Mouse (Mus musculus) embryo, embryonic 11 days (tissue): ENCODE measurements around the gene AB124611.
"Not testable (repeated sequence)": the region's sequence is repeated elsewhere in the genome, so short reads cannot be mapped to it uniquely, and the experiment has no call there.

Source experiments
- DNase-seq: peaks from one replicate; pipeline ENCODE4 v3.0.0-alpha.2; 2015

AB124611 gene

DNA sequence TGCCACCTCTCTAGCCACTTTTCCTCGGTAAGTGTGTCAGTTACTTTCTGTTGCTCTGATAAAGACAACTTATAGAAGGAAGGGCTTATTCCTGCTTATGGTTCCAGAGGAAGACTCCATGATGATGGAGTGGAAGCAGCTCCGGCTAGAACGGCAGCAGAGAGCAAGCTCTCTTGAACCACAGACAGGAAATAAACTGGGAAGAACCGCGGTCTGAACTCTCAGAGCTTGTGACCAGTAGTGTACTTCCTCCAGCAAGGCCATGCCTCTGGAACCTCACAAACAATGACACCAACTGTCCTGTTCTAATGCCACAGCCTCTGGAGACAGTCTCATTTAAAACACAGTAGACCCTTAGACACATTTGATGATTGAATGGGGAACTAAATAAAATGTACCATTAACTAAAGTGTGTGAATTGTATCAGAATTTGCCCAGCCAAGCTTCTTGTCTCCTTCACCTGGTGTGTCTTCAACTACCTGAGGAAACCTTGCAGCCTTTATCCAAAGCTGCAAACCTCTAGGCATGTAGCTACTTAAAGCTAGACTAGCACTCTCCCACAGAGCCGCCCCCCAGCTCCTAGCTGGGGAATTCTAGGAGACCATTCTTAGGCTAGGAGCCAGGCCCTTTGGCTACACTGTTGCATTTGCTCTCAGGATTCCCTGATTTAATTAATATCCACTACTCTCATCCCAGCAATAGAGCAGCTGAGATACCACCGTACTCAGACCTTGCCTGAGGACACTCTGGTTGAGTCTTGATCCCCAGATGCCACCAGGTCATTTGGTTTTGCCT, 637 bp upstream of the AB124611 start:
- DNase-seq = no peak

GRCm38 (mm10) chr9:21526634-21526944, 613 bp downstream of the AB124611 start:
- no peak for DNase-seq

- no peak for DNase-seq
These were observed 1.3 kb downstream of the AB124611 start for GRCm38 (mm10) chr9:21527100-21527801.

GRCm38 (mm10) chr9:21527917-21528324, 1.9 kb downstream of the AB124611 start:
- DNase-seq = no peak

GRCm38 (mm10) chr9:21536501-21536900, 10.5 kb downstream of the AB124611 start:
- no peak for DNase-seq

DNA sequence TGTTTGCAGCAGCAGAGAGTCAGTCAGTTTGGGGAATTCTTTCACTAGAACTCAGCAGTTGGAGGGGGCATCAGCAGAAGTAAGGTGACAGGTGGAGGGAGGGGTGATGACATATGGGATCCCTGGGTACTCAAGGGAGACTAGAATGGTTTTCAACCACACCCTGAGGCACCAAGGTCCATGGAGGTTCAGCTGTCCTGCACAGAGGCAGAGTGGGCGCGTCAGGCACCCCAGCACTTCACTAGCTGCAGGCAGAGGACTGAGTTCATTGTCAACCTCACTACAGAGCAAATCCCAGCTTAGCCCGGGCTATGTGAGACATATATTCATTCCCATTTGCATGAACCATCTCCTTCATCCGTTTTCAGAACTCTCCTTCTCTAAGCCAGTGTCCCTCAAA, 11.0 kb downstream of the AB124611 start:
- no peak for DNase-seq

GRCm38 (mm10) chr9:21539981-21540753, 14.2 kb downstream of the AB124611 start:
- DNase-seq = no peak

- not testable (repeated sequence) for DNase-seq
These were observed 16.0 kb downstream of the AB124611 start for GRCm38 (mm10) chr9:21542001-21542400.

- DNase-seq = peak; percentile 86
These were observed 19.5 kb downstream of the AB124611 start for GRCm38 (mm10) chr9:21545351-21545915.

- DNase-seq = peak; percentile 99
These were observed 20.2 kb downstream of the AB124611 start for GRCm38 (mm10) chr9:21545916-21546788.

- DNase-seq = no peak
These were observed 20.8 kb downstream of the AB124611 start, which contains the start of gene Carm1 for GRCm38 (mm10) chr9:21546789-21547074. Gene Carm1, plus strand, starts transcription at chr9:21546894.

- peak; percentile 79 for DNase-seq
These were observed 21.3 kb downstream of the AB124611 start for GRCm38 (mm10) chr9:21547075-21547941.

GRCm38 (mm10) chr9:21551049-21551448, 25.1 kb downstream of the AB124611 start:
- DNase-seq = no peak

DNA sequence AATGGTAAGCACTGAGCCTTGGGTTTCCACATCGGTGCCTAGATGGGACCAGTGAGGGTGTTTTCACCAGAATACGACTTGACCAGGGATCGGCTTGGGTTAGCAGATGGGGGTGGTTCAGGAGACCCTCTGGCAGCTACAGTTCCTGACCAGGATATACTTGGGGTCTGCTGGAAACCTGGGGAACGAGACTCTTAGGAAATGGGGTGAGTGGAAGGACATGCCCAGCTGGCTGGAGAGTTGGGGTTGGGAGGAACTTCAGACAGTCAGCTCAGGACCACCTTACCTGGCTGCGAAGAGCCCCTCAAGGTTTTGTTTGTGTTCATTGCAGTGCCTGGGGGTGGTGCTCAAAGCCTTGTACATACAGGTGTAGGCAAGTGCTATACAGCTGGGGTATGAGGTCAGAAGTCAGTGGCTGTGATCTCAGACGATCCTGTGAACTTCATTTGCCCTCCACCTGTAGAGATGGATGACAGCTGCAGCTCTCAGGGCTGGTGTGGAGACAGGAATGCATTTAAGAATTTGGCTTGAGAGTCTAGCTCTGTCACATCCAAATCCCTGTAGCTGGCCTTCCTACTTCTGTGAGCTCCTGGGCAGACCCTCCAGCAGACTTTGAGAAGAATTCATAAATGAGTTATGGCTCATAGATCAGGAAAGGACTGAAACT, 27.8 kb downstream of the AB124611 start:
- DNase-seq = no peak

GRCm38 (mm10) chr9:21555198-21555742, 29.3 kb downstream of the AB124611 start:
- no peak for DNase-seq

- DNase-seq = no peak
These were observed 31.0 kb downstream of the AB124611 start for GRCm38 (mm10) chr9:21556996-21557395.

GRCm38 (mm10) chr9:21557556-21557955, 31.6 kb downstream of the AB124611 start:
- no peak for DNase-seq

DNA sequence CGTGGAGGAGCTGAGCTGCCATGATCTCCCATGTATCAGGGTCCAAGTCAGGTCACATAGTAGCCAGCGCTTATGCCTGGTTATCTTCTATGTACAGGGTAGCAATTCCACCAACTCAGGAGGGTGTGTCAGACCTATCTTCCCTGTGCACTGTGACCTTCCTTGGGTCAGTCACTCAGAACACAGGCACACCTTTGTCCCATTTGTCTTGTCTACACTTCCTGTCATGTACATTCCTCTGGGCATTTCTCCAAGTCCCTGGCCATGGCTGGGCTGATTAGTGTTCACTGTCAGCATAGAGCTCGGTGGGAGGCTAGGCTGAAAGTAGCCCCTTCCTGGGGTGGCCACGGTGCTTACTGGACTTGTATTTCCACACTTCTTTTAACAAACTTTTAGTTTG, 32.4 kb downstream of the AB124611 start:
- DNase-seq = no peak

DNA sequence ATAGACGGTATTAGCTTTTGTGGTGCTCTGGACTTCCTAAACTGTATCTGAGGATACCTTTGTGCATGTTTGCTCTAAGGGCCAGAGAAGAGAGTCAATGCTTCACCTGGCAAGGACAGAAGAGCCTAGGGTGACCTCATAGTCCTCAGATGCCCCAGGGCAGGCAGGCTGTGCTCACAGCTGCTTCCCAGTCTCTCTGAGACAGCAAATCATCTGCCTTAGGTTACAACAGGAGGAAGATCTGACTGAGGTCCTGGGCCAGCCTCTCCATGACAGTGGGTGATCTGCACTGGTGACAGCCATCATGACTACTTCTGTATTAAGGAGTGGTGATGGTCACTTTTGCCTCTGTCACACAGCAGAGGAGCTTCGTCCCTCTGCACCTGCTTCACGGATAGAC, 33.2 kb downstream of the AB124611 start:
- no peak for DNase-seq

GRCm38 (mm10) chr9:21564420-21564819, 38.4 kb downstream of the AB124611 start:
- no peak for DNase-seq
